In genomic region chr16:31210453-31210852, GRCm38 (mm10) we compare ENCODE assay signal across 13 mouse cellular contexts. TPM values are rescaled to one million over a fixed set of nuclear protein-coding genes. Genes with fewer than 3 reads are reported as not detected.
A peak's percentile ranks its signal among the peaks of the same experiment; 100 is the strongest.
DNase-seq lines count a peak whose midpoint lies in the region; ATAC-seq lines count a peak whose summit lies in the region.
"Had no signal": no experiment of that assay in that cellular context is flagged by ENCODE, and none has a peak within 500 bp of the region (broad histone marks: within the 10 kb centered on the region; RNA-seq: fewer than 3 reads in every experiment).

No protein-coding gene starts in this region.

- ATAC-seq in heart, embryonic 11.5 days (replicated peaks; ENCODE audit: insufficient number of reproducible peaks, low FRiP score, low TSS enrichment): no peak
- ATAC-seq: hindbrain, postnatal 0 days had no signal

- WGBS in heart, embryonic 11.5 days (ENCODE audit: insufficient replicate concordance): 47% methylated on average over 4 of the region's 4 CpGs

- peaks cover 7% of the 10 kb centered on the region; the same call in 1 of the 2 replicates for H3K4me1 ChIP-seq in heart, embryonic 11.5 days (ENCODE audit: control insufficient read depth, insufficient read depth, low read length)
- H3K4me1 ChIP-seq: forebrain, embryonic 12.5 days had no signal

- no peak overlapping the region for H3K9ac ChIP-seq in heart, embryonic 11.5 days (ENCODE audit: low read depth, low read length)
- H3K9ac ChIP-seq: forebrain, embryonic 12.5 days; limb, embryonic 12.5 days had no signal

- intact Hi-C loops in heart, postnatal 36 days (cut with DNase I): no loop called here

- peak; percentile 97 for DNase-seq in heart, adult 11 months
- peak; percentile 52 to 54 for DNase-seq in lung, adult 18-20 months
- DNase-seq in lung, postnatal 4 days: no peak
- peak; percentile 22 for DNase-seq in MEL-GATA-1-ER (ENCODE audit: extremely low read depth, low read depth)
- DNase-seq in heart, postnatal 36 days: peak; percentile 35 to 46
- no peak for DNase-seq in c-Kit-positive CD71-positive TER-119-positive erythroid progenitor cells, embryonic 14.5 days (ENCODE audit: low spot score)
- no peak for DNase-seq in layer of hippocampus, adult 8-10 months (ENCODE audit: low spot score in 2 of 2)

- H3K4me3 ChIP-seq in heart, embryonic 11.5 days (ENCODE audit: low read depth, low read length): no peak overlapping the region
- H3K4me3 ChIP-seq: forebrain, embryonic 12.5 days; limb, embryonic 12.5 days; myocyte had no signal

- H3K27me3 ChIP-seq in heart, embryonic 11.5 days (ENCODE audit: control insufficient read depth, insufficient read depth, low read length): no peaks in the 10 kb centered on the region
- H3K27me3 ChIP-seq: forebrain, embryonic 12.5 days had no signal

- no peak overlapping the region for H3K4me2 ChIP-seq in heart, embryonic 11.5 days
- H3K4me2 ChIP-seq: forebrain, embryonic 12.5 days; limb, embryonic 12.5 days had no signal

- H3K9me3 ChIP-seq in heart, embryonic 11.5 days (replicated peaks; ENCODE audit: control insufficient read depth, low read length): no peaks in the 10 kb centered on the region
- H3K9me3 ChIP-seq: forebrain, embryonic 12.5 days had no signal

- H3K27ac ChIP-seq in heart, embryonic 11.5 days (ENCODE audit: low read depth, low read length): no peak overlapping the region
- H3K27ac ChIP-seq: forebrain, embryonic 12.5 days; hindbrain, postnatal 0 days; kidney, postnatal 0 days; limb, embryonic 12.5 days had no signal

- H3K36me3 ChIP-seq in heart, embryonic 11.5 days (ENCODE audit: control insufficient read depth, insufficient read depth, low read length): no peaks in the 10 kb centered on the region
- H3K36me3 ChIP-seq: forebrain, embryonic 12.5 days; limb, embryonic 12.5 days had no signal

RNA-seq across cellular contexts. Expression of gene Acap2, which starts 9.4 kb away (rescaled TPM):
- polyA plus RNA-seq in heart, embryonic 11.5 days (2014; fragmentation: Nextera tagmentation; extraction: Ambion mirVana): 14.7 and 18.2 TPM in 2 replicates
- total RNA-seq in heart, postnatal 36 days (2021): 10 to 100 TPM; 21.3 to 22.6 TPM
- 100 to 1,000 TPM; 117 to 144 (median 132) TPM for total RNA-seq in layer of hippocampus, adult 8-10 months (2022)

Comparison
In these comparisons a context has a peak if more than half of its experiments do, and no peak if none do; other contexts are left out.
1. DNase-seq: peak in heart, adult 11 months (single experiment), lung, adult 18-20 months (2 of 2), MEL-GATA-1-ER (single experiment) and heart, postnatal 36 days (2 of 2); none in lung, postnatal 4 days (0 of 2), c-Kit-positive CD71-positive TER-119-positive erythroid progenitor cells, embryonic 14.5 days (single experiment) and layer of hippocampus, adult 8-10 months (0 of 2).
2. RNA of gene Acap2, which starts 9.4 kb away (total RNA-seq): 117 to 144 TPM in layer of hippocampus, adult 8-10 months; 21.3 to 22.6 TPM in heart, postnatal 36 days; every median in the first group is over 4 times any median in the second.